Mouse (Mus musculus): ENCODE data around the gene Lamb3. TPM values are rescaled to one million over a fixed set of nuclear protein-coding genes. Genes with fewer than 3 reads are reported as not detected.

Gene Lamb3
- polyA plus RNA-seq, 1 experiment from 2014 or later = 0.38 TPM

DNA sequence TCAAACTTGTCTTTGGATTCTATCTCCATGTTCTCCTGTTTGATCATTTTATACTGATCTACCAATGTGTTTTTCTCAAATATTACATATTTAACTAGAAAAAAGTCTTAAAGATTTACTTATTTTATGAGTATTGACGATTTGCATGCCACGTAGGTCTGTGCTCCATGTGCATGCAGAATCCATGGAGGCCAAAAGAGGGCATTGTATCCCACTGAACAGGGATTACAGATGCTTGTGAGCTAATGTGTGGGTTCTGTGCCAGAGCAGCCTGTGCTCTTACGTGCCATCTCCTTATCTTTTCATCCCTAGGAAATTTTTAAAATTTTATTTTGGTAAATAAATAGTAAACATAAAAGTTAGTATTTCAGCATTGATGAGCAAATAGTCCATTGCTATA is 184.8 kb downstream of the Lamb3 start:
- Histone ChIP-seq H3K9ac (no peak overlapping the region), H3K4me1 (peaks cover 18% of the 10 kb centered on the region), H3K27ac (no peak overlapping the region), H3K27me3 (replicated peaks) (no peaks in the 10 kb centered on the region), H3K4me3 (no peak overlapping the region), H3K4me2 (replicated peaks) (no peak overlapping the region), H3K9me3 (no peaks in the 10 kb centered on the region), H3K36me3 (no peaks in the 10 kb centered on the region)
- ATAC-seq (ENCODE audit: low FRiP score, low read depth) = no peak
- 83% methylated on average over 3 of the region's 3 CpGs for WGBS

Other genes with a start within 250 kb of the Lamb3 start
- 6.1 and 7.0 TPM in 2 replicates for gene Syt14, start 171.9 kb upstream of the Lamb3 start, polyA plus RNA-seq (2016; fragmentation: Nextera tagmentation; extraction: Ambion mirVana)
- gene Diexf, start 77.4 kb upstream of the Lamb3 start, polyA plus RNA-seq (2016; fragmentation: Nextera tagmentation; extraction: Ambion mirVana) = 6.9 and 9.6 TPM in 2 replicates
- 1.9 and 3.1 TPM in 2 replicates for gene Irf6, start 54.6 kb upstream of the Lamb3 start, polyA plus RNA-seq (2016; fragmentation: Nextera tagmentation; extraction: Ambion mirVana)
- 14.3 and 14.4 TPM in 2 replicates for gene A130010J15Rik, start 39.7 kb upstream of the Lamb3 start, polyA plus RNA-seq (2016; fragmentation: Nextera tagmentation; extraction: Ambion mirVana)
- 2.5 and 3.2 TPM in 2 replicates for gene Traf3ip3, start 6.0 kb upstream of the Lamb3 start, polyA plus RNA-seq (2016; fragmentation: Nextera tagmentation; extraction: Ambion mirVana)
- 0.23 TPM in 1 of 2 replicates, not detected in the other for gene Hsd11b1, start 56.4 kb downstream of the Lamb3 start, polyA plus RNA-seq (2016; fragmentation: Nextera tagmentation; extraction: Ambion mirVana)
- gene G0s2, start 65.5 kb downstream of the Lamb3 start, polyA plus RNA-seq (2016; fragmentation: Nextera tagmentation; extraction: Ambion mirVana) = 8.1 and 8.4 TPM in 2 replicates
- gene Camk1g, start 162.6 kb downstream of the Lamb3 start, polyA plus RNA-seq (2016; fragmentation: Nextera tagmentation; extraction: Ambion mirVana) = 16.7 and 18.6 TPM in 2 replicates